Mouse (Mus musculus): ENCODE data around the gene Phkg2.

GRCm38 (mm10) chr7:127587196-127587595 lies 14.1 kb downstream of the Phkg2 start:
- TF ChIP-seq POLR2A (IDR thresholded peaks at IDR 0.05; ENCODE audit: low read depth, low read length), result no peak
- TF ChIP-seq CTCF (conservative IDR thresholded peaks at IDR 0.05; ENCODE audit: insufficient read depth, insufficient read length, low read depth, low read length), result no peak

Measured in kidney, adult 2 months (tissue).